Mouse (Mus musculus) right cerebral cortex, postnatal 10 days (tissue): ENCODE measurements around the gene Gm17078.
A peak's percentile ranks its signal among the peaks of the same experiment; 100 is the strongest.
"Not testable (repeated sequence)": the region's sequence is repeated elsewhere in the genome, so short reads cannot be mapped to it uniquely, and the experiment has no call there.

Experiments used
- DNase-seq, 2 experiments: peaks; one replicate each; pipeline ENCODE4 v3.0.0; 2021; ENCODE audit warnings: low spot score in 2 of 2

Gene Gm17078

DNA sequence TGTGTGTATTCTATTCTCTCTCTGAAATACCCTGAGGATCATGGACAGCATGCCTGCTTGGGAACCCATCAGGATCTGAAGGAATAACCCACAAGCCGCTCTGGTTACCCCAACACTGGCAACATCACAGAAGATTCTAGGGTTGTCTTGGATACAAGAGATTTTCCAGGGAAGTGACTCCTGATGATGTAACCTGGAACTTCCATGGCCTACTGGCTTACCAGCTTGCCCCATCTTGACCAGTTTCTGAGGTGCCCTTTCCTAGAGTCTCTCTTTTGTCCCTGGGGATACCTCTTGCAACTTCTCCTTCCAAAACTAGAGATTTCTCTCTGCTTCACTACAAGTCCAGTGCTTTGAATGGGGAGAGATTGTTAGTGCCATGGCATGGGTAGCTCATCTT is at the start of gene Gm17078:
TSS of gene Gm17078 (minus strand) at position 101 of the 400 bp plus-strand sequence.
- DNase-seq = no peak

DNA sequence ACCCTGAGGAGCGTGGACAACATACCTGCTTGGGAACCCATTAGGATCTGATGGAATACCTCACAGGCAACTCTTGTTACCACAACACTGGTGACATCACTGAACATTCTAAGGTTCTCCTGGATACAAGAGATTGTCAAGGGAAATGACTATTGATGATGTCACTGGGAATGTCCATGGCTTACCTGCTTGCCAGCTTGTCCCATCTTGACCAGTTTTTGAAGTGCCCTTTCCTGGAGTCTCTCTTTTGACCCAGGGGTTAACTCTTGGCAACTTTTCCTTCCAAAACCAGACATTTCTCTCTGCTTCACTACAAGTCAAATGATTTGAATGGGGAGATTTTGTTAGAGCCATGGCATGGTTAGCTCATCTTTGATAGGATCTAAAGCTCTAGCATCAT is 24.5 kb upstream of the Gm17078 start, which contains the start of gene Gm4181:
TSS of gene Gm4181 (minus strand) at position 101 of the 400 bp plus-strand sequence.
- not testable (repeated sequence) for DNase-seq

DNA sequence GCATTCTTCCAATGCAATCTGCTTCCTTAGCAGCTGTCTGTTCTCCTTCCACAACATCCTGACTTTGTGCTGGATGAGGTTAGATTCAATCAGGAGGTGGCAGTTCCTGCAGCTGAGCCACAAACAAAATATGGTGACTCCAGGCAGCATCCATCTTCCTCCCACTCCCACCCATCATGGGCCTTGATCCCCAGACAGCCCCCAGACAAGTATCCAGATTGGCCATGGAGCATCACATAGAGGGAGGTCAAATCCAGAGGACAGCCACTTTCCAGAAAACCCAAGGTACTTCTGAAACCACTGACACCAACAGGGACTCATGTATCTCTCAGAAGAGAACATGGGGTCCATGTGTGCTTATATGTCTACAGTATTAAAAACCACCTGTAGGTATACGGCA is 21.3 kb upstream of the Gm17078 start:
- peak; percentile 22 to 23 for DNase-seq

GRCm38 (mm10) chr14:51592039-51592438 is 19.1 kb downstream of the Gm17078 start, which contains the start of gene Gm17174:
Gene Gm17174, minus strand, starts transcription at chr14:51592139.
- not testable (repeated sequence) for DNase-seq

DNA sequence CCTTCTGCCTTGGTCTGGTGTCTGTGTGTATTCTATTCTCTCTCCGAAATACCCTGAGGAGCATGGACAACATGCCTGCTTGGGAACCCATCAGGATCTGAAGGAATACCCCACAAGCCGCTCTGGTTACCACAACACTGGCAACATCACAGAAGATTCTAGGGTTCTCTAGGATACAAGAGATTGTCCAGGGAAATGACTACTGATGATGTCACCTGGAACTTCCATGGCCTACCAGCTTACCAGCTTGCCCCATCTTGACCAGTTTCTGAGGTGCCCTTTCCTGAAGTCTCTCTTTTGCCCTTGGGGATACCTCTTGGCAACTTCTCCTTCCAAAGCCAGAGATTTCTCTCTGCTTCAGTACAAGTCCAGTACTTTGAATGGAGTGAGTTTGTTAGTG is 37.1 kb downstream of the Gm17078 start, which contains the start of gene Gm17175:
TSS of gene Gm17175 (minus strand) at position 101 of the 400 bp plus-strand sequence.
- not testable (repeated sequence) for DNase-seq
